Mouse (Mus musculus) liver, embryonic 16.5 days (tissue): Measurements from ENCODE around the gene C8a. TPM values are rescaled to one million over a fixed set of nuclear protein-coding genes. Genes with fewer than 3 reads are reported as not detected.

Experiments used
- ATAC-seq: fragments of 200-750 bp; cut with Nextera tagmentation; 2 replicates; pipeline ENCODE4 v1.8.0; 2017; ENCODE audit warnings: low read depth, mild to moderate bottlenecking, moderate number of reproducible peaks, moderate library complexity
- H3K27ac ChIP-seq: fragments of 300-500 bp; sonication (generic); 2 replicates; pipeline ENCODE4 v1.5.1; 2014; ENCODE audit warnings: mild to moderate bottlenecking, low read length
- H3K27me3 ChIP-seq: fragments of 300-500 bp; sonication (generic); 2 replicates; pipeline ENCODE4 v1.6.1; 2014; ENCODE audit warnings: low read depth, low read length, mixed read lengths; ENCODE audit not compliant: control insufficient read depth, insufficient read depth
- H3K36me3 ChIP-seq: fragments of 300-500 bp; sonication (generic); 2 replicates; pipeline ENCODE4 v1.6.1; 2014; ENCODE audit warnings: mild to moderate bottlenecking; ENCODE audit not compliant: control insufficient read depth, insufficient read depth
- H3K4me1 ChIP-seq: fragments of 300-500 bp; sonication (generic); 2 replicates; pipeline ENCODE4 v1.6.1; 2014; ENCODE audit warnings: low read depth, low read length, mixed read lengths; ENCODE audit not compliant: control insufficient read depth
- H3K4me2 ChIP-seq: fragments of 300-500 bp; sonication (generic); 2 replicates; pipeline ENCODE4 v1.6.1; 2014; ENCODE audit warnings: low read depth, low read length, mixed read lengths
- H3K4me3 ChIP-seq: fragments of 300-500 bp; sonication (generic); 2 replicates; pipeline ENCODE4 v1.5.1; 2014; ENCODE audit warnings: low read depth, mild to moderate bottlenecking, low read length
- H3K9ac ChIP-seq: fragments of 300-500 bp; sonication (generic); 2 replicates; pipeline ENCODE4 v1.6.1; 2014; ENCODE audit warnings: low read depth, low read length
- H3K9me3 ChIP-seq: fragments of 300-500 bp; sonication (generic); replicated peaks from 2 replicates; pipeline ENCODE4 v1.6.1; 2016; ENCODE audit warnings: low read length; ENCODE audit not compliant: control insufficient read depth
- WGBS: fragments of 180-500 bp; shearing (Covaris S2); extraction: QIAGEN DNeasy Blood & Tissue Kit; methylation state at CpG from one replicate; pipeline ENCODE4 v1.1.7; 2014; ENCODE audit not compliant: insufficient replicate concordance; 5-methylcytosine and 5-hydroxymethylcytosine counted together
- polyA plus RNA-seq: library from polyadenylated mRNA; unstranded; fragments of >200 nt; fragmentation: Nextera tagmentation; extraction: Ambion mirVana; gene quantifications from 2 replicates; pipeline ENCODE4 v1.2.1, GENCODE M21; 2015

C8a gene
- polyA plus RNA-seq, 1 experiment from 2014 or later = 15.8 TPM

DNA sequence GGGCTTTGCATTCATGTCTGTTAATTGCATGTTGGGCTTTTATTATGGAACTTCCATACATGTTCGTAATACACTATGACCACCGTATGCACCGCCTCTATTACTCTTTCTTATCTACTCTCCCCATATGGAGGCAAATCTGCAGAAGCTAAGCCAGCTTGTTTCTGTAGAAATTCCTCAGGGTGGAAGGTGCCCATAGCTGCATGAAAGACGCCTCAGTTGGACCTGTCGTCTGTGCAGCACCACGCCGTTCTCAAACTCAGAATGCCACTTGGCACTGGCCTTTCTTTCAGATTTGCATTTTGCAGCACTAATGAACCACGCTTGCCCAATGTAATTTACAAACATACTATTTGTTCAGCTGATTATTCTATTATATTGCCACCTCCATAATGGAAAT, 106.6 kb downstream of the C8a start:
- Histone ChIP-seq H3K36me3 (no peaks in the 10 kb centered on the region), H3K4me2 (no peak overlapping the region), H3K4me3 (no peak overlapping the region), H3K27me3 (no peaks in the 10 kb centered on the region), H3K4me1 (no peaks in the 10 kb centered on the region), H3K9me3 (no peaks in the 10 kb centered on the region), H3K27ac (no peak overlapping the region), H3K9ac (no peak overlapping the region)
- no peak for ATAC-seq
- 64% methylated on average over 8 of the region's 8 CpGs for WGBS

- Histone ChIP-seq H3K27ac (no peak overlapping the region), H3K4me3 (no peak overlapping the region), H3K9me3 (no peaks in the 10 kb centered on the region), H3K4me2 (peak overlapping the region; percentile 38), H3K4me1 (no peaks in the 10 kb centered on the region), H3K27me3 (no peaks in the 10 kb centered on the region), H3K9ac (no peak overlapping the region), H3K36me3 (no peaks in the 10 kb centered on the region)
- 50% methylated on average over 4 of the region's 4 CpGs for WGBS
- peak; percentile 55 for ATAC-seq
These were observed 108.0 kb downstream of the C8a start for GRCm38 (mm10) chr4:104768190-104768589.

DNA sequence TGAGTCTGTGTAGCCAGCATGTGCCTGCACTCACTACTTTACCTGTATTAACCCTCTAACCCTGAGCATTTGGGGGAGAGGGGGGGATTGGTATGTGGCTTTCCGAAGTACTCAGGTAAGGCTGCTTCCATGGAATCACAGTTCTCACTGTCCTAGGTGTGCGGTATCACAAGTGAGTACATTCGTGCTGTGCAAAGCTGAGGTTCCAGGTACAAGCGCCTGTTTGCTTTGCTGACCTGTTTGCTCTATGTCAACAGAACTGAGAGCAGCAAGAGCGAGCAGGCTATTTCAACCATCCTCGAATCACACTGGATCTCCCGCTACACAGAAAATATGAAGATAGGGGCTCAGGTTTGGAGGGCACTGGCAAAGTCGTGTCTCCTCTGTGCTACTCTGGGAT, 110.1 kb downstream of the C8a start, which contains the start of gene C8b:
Gene C8b (plus strand): TSS at position 253 of the 400 bp plus-strand sequence.
- Histone ChIP-seq H3K9me3 (no peaks in the 10 kb centered on the region), H3K4me3 (peak within 1 kb of the TSS; percentile 40), H3K4me2 (peak within 1 kb of the TSS; percentile 35; the same call in 1 of the 2 replicates), H3K36me3 (no peaks in the 10 kb centered on the region), H3K4me1 (no peaks in the 10 kb centered on the region), H3K27me3 (no peaks in the 10 kb centered on the region), H3K27ac (peak within 1 kb of the TSS; percentile 74), H3K9ac (no peak within 1 kb of the TSS)
- ATAC-seq = peak; percentile 86
- WGBS = 66% methylated on average over 8 of the region's 8 CpGs

Other genes starting within 250 kb of the C8a start
- 76.4 and 95.1 TPM in 2 replicates for gene C8b, start 110.1 kb downstream of the C8a start, polyA plus RNA-seq
- gene Gm17662, start 19.1 kb downstream of the C8a start, polyA plus RNA-seq = not detected in 2 replicates
- 0.12 and 0.14 TPM in 2 replicates for gene Fyb2, start 37.1 kb upstream of the C8a start, polyA plus RNA-seq
- gene Prkaa2, start 233.5 kb upstream of the C8a start, polyA plus RNA-seq = 0.37 and 0.47 TPM in 2 replicates